Mouse (Mus musculus) induced T-regulatory cell, adult 2 months (primary cell): ENCODE results near the gene Cntn2.

Source experiments
- DNase-seq: peaks from one replicate; pipeline ENCODE4 v3.0.0-alpha.2; 2012; ENCODE audit warnings: low read depth

Cntn2 gene

DNA sequence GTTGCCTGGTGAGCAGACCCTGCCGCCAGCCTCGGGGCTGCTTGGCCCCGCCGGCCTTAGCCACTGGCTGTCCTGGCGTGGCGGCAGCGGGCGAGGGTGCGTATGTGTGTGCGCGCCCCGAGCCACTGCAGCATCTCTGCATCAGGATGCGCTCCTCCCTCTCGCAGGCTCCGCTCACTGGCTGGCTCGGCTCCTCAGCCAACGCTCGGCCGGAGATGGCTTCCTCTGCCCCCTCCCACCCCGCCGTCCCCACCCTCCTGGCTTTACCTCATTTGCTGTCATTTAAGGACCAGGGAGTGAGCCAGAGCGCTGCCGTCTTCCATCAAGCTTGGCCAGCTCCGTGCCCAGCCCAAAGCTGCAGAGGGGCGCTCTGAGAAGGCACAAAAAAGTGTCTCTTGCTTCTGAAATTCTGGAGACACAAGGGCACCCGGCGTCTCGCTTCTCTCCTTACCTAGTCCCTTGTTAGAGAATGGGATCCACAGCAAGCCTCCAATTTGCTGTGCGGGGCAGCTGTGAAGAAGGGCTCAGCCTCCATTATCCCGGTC, at the start of gene Cntn2:
Cntn2 (minus strand) TSS at position 495 of the 545 bp plus-strand sequence.
- DNase-seq, result no peak

DNA sequence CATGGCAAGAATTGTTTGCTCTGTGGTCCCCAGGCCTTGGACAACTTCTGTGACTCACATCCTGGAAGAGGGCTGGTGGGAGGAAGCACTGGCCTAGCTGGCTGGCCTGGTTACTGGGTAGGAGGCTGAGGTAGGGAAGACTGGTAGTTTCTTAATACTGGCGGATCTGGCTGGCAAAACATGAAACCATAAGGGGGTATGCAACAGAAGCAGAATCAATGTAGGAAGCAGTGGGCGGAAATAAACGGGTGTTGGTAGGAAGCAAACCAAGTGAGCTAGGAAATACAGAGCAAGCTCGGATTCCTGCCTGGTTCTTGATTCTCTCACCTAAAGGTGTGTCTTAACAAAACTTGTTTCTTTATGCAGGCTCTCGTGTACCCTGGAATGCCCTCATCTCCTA, 49.1 kb upstream of the Cntn2 start:
- no peak for DNase-seq

- no peak for DNase-seq
Observed at GRCm38 (mm10) chr1:132591399-132591930, 48.4 kb upstream of the Cntn2 start.

GRCm38 (mm10) chr1:132586679-132587201, 43.7 kb upstream of the Cntn2 start:
- DNase-seq, result no peak

- DNase-seq, result no peak
Observed at GRCm38 (mm10) chr1:132585376-132585775, 42.3 kb upstream of the Cntn2 start.

DNA sequence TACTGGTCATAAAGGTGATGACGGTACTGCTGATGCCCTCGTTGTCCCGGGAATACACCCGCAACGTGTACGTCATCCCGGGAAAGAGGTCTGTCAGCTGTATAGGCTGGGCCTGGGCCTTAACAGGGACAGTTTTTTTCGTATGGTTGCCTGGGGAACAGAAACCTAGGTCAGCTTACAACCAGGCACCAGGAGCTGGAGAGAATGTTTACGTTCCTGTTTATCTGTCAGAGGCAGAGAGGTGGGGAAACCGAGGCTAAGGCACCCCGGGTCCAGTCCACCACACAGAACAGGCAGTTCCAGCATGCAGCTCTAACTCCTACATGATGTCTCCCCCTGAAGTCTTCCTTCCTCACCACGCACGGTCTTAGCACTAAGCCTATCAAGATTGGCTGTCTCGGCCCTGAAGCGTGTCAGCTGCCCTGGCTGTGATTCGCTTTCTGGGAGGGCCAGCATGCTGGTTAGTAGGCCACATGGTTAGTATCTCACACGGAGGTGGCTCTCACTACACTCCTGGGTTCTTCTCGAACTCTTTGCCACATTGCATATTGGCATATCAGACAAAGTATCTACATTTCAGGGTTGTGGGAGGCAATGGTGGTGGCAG, 40.0 kb upstream of the Cntn2 start:
- no peak for DNase-seq

GRCm38 (mm10) chr1:132581845-132582839, 39.1 kb upstream of the Cntn2 start:
- DNase-seq, result no peak

GRCm38 (mm10) chr1:132580063-132580462, 37.0 kb upstream of the Cntn2 start:
- DNase-seq, result no peak

DNA sequence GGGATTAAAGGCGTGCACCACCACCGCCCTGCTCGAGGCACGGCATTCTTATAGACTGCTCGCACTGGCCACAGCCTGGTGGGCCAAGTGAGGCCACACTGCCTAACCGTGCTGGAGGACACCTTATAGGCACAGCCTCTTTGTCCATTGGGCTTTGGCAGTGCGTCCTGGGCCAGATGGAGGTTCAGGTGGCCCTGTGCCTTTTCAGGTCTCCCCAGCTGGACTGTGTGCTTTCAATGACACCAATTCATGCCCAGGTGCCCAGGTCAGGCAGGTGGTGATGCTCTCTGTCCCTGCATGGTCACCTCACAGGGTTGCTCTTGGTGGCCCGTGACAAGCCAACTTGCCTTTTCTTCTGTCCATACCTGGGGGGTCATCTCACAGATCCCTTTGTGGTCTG, 33.8 kb upstream of the Cntn2 start:
- no peak for DNase-seq

GRCm38 (mm10) chr1:132572851-132573250, 29.8 kb upstream of the Cntn2 start:
- no peak for DNase-seq

GRCm38 (mm10) chr1:132571613-132572012, 28.6 kb upstream of the Cntn2 start:
- no peak for DNase-seq

GRCm38 (mm10) chr1:132570906-132571305, 27.9 kb upstream of the Cntn2 start:
- DNase-seq, result no peak

GRCm38 (mm10) chr1:132570068-132570780, 27.2 kb upstream of the Cntn2 start:
- DNase-seq, result no peak

DNA sequence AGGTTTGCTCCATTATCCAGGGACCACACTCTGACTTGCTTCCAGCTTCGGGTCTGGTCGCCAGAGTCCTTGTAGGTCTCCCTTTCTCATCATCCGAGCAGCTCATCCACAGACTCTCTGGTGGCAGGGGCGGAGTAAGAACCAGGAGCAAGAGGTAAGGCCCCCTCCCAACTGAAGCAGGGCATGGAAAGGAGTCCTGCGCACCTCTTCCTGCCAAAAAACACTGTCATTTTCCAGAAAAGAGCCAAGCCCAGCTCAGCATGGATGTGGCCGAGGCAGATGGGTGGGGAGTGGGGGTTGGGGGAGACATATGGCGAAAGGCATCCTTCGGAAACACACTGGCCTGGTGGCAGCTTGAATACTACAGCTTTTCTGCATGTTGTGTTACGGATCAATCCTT, 26.5 kb upstream of the Cntn2 start:
- no peak for DNase-seq

GRCm38 (mm10) chr1:132567336-132568125, 24.5 kb upstream of the Cntn2 start:
- DNase-seq, result no peak

- DNase-seq, result no peak
Observed at GRCm38 (mm10) chr1:132565766-132566165, 22.7 kb upstream of the Cntn2 start.

GRCm38 (mm10) chr1:132564946-132565345, 21.9 kb upstream of the Cntn2 start:
- DNase-seq, result no peak

GRCm38 (mm10) chr1:132562337-132562795, 19.3 kb upstream of the Cntn2 start:
- no peak for DNase-seq

DNA sequence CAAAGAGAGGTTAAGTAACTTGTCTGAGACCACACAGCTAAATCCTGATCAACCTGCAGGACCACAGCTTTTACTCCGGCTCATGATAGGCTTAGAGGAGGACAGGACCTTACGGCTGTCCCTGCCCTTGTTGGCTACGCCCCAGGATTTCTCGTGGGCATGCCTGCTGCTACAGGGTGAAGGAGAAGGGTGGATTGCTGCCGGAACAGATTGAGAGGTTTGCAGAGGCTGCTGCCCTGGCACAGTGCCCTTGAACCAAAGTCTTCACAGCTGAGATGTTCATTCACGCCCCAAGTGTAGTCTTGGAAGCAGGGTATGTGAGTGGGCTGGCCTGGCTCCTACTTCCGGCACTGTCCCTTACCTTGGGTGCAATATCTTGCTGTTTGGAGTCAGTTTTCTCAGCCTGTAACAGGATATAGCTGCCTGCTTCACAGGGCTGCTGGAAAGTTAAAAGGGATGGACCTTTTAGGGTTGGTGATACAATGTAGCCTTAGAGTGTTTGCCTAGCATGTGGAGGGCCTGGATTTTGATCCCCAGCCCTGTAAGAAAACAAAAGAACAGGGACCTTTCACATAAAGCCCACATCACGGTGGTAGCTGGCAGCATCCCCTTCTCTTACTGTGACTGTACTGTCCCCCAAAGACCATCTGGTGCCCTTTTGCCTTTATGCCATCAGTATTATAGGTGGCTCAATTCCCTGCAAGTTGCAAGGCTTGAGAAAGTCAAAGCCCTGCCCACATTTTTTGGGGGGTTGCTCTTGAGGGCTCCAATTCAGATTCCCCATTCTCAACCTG, 18.0 kb upstream of the Cntn2 start:
- DNase-seq, result no peak

- no peak for DNase-seq
Observed at GRCm38 (mm10) chr1:132559045-132559444, 16.0 kb upstream of the Cntn2 start.
